Mouse (Mus musculus): Measurements from ENCODE around the gene Scn3b.

Scn3b gene

GRCm38 (mm10) chr9:40336701-40337100, 67.7 kb downstream of the Scn3b start:
- no peak for DNase-seq (ENCODE audit: low read depth, low spot score)

- no peak for DNase-seq (ENCODE audit: low read depth, low spot score)
Measured at GRCm38 (mm10) chr9:40337131-40337820, 68.3 kb downstream of the Scn3b start.

GRCm38 (mm10) chr9:40339578-40339977, 70.6 kb downstream of the Scn3b start:
- no peak for DNase-seq (ENCODE audit: low read depth, low spot score)

Measured in c-Kit-negative CD71-positive TER-119-positive erythroid progenitor cells, embryonic 14.5 days (primary cell).